Mouse (Mus musculus) mouse embryonic stem cell (cell line): ENCODE data around the gene Gm7298.
"Not testable (repeated sequence)": the region's sequence is repeated elsewhere in the genome, so short reads cannot be mapped to it uniquely, and the experiment has no call there.

Source experiments
- in situ Hi-C, 2 experiments: fragments of 300-500 bp; cut with MboI; formaldehyde crosslinking; loops; 1 replicate in 1 of 2; 3 replicates in 1 of 2; pipeline ENCODE4 v1.14.3; 2019 to 2020; ENCODE audit warnings: low sequenced_read_pairs in 2 of 2, low pct_unique_long_range_greater_than_20kb in 1 of 2, mixed read lengths in 1 of 2; ENCODE audit not compliant: unreplicated experiment in 1 of 2

Gene Gm7298

DNA sequence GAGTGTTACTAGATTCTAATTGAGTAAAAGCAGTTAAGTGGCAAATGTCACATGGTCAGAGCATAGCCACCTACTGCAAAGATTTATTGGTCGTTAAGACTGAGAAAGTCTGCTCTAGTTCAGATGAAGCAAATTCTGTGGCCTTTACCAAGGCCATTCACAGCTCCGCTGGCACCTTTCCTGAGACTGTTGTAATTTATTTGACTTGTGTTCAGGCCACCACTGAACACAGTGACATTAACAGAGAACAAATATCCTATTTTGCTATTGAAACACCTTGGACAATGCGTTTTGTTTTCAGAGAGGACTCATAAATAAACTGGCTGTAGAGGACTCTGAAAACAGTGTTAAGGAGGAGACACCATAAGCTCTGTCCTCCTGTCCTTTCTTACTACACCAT is at the start of gene Gm7298:
Gene Gm7298, plus strand, starts transcription at position 301 of the 400 bp plus-strand sequence.
- in situ Hi-C loops = no loop called here

GRCm38 (mm10) chr6:121828034-121828433 is 95.3 kb downstream of the Gm7298 start:
- in situ Hi-C loops = no loop called here

- in situ Hi-C loops = no loop called here
These were observed 103.6 kb downstream of the Gm7298 start for GRCm38 (mm10) chr6:121836361-121836760.

DNA sequence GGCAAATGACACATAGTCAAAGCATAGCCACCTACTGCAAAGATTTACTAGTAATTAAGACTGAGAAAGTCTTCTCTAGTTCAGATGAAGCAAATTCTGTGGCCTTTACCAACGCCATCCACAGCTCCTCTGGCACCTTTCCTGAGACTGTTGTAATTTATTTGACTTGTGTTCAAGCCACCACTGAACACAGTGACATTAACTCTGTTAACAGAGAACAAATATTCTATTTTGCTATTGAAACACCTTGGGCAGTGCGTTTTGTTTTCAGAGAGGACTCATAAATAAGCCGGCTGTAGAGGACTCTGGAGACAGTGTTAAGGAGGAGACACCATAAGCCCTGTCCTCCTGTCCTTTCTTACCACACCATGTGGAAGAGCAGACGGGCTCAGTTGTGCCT is 105.5 kb downstream of the Gm7298 start, which contains the start of gene Mug1:
Gene Mug1, plus strand, starts transcription at position 271 of the 400 bp plus-strand sequence.
- in situ Hi-C loops = not testable (repeated sequence)
